Mouse (Mus musculus): Measurements from ENCODE around the gene Phkg1.
"Not testable (repeated sequence)": the region's sequence is repeated elsewhere in the genome, so short reads cannot be mapped to it uniquely, and the experiment has no call there.

Gene Phkg1

DNA sequence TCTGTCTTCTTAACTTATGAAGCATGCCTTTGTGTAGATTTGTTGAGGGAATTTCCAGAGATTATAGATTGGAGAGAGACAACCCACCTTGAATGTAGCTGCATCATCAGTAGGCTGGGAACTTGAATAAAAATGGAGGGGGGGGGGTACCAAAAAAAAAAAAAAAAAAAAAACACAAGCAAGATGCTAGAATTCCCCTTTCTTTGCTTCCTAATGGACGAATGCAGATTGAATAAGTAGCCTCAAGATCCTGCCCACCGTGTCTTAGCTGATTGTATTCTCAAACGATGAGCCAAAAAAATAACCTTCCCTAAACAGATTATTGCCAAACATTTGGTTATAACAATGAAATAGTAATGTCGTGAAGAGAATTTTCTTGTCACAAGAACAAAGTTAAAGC is 9.4 kb upstream of the Phkg1 start:
- no peak for DNase-seq (ENCODE audit: low spot score)

DNA sequence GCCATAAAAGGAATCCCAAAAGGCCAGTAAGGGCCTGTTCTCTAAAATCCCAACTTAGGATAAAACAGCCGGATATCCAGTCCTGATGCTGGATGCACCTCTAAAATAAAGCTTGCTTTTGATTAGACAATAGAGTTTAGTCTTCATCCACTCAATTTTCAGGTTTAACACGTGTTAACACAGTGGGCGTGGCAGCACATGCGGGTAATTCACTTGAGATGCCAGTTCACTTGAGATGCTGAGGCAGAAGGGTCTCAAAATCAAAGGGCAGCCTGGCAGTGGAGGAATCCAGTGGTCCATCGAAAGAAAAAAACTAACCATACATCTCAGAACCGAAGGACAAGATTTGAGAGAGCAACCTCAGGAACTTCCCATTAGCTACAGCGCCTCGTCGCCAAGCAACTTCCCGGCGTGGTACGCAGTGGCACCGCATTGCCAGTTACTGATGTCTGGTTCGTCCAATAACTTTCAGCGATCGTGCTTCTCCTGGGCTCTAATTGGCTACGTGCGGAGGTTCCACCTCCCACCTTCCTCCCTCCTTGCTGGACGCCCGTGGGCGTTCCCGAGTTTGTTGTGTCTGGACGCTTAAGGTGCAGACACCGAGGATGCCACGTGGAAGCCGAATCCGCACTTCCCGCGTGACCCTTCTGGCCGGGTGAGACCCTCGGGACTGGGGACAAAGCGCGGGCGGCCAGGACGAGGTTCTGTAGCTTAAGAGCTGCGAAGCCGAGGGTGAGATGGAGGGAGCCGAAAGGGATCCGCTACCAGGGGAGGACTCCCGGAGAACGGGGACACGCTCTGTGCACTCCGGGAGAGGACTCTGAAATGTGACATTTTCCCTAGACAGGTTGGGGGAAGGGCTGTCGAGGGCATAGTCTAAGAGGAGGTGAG is 2.9 kb downstream of the Phkg1 start, which contains the start of gene Zbed5:
Gene Zbed5, plus strand, starts transcription at position 526 of the 891 bp plus-strand sequence.
- peak; percentile 58 for DNase-seq (ENCODE audit: low spot score)

DNA sequence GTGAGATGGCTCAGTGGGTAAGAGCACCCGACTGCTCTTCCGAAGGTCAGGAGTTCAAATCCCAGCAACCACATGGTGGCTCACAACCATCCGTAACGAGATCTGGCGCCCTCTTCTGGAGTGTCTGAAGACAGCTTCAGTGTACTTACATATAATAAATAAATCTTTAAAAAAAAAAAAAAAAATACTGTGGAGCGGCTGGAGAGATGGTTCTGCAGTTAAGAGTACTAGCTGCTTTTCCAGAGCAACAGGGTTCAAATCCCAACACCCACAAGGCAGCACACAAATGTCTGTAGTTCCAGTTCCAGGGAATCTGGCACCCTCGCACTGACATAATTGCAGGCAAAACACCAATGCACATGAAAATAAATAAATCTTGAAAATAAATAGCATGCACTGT is 8.0 kb downstream of the Phkg1 start:
- not testable (repeated sequence) for DNase-seq (ENCODE audit: low spot score)

DNA sequence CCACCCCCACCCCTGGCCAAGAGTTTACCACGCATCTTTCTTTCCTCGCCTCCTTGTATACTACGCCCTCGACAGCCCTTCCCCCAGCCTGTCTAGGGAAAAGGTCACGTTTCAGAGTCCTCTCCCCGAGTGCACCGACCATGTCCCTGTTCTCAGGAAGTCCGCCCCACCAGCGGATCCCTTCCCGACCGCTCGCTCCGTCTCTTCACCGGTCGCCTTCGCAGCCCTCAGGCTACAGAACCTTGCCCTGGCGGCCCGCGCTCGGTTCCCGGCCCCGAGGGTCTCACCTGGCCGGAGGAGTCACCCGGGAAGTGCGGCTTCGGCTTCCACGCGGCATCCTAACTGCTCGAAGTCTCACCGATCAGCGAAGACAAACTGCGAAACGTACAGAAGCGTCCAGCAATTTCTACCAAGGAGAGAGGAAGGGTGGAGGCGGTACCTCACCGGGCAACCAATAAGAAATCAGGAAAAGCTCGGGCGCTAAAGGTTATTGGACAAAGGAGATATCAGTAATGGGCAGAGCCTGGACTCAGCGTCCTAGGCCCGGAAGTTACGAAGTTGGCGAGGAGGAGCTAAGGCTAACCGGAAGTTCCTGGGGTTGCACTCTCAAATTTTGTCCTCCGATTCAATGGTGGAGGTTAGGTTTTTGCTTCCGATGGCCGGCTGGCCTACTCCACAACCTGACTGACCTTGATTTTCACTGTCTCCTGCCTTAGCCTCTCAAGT is 11.3 kb downstream of the Phkg1 start, which contains the start of gene Chchd2:
Gene Chchd2, minus strand, starts transcription at position 560 of the 726 bp plus-strand sequence.
- DNase-seq (ENCODE audit: low spot score) = peak; percentile 85

DNA sequence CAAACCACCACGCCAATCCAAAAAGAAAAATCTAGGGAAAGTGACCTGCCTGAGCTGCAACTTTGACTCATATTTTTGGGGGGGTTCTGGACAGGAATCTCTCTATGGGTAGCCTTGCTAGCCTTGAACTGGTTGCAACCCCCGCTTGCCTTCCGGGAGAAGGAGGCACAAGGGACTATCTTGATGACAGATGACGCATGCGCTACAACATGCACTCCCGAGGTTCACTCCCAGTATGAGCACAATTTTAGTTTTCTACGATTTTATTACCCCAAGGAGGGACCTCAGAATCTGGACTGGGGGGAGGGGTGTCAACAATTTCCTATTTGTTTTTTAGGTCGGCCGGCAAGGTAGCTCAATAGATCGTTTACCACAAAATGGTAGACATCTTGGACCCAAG is 12.1 kb downstream of the Phkg1 start:
- no peak for DNase-seq (ENCODE audit: low spot score)

DNA sequence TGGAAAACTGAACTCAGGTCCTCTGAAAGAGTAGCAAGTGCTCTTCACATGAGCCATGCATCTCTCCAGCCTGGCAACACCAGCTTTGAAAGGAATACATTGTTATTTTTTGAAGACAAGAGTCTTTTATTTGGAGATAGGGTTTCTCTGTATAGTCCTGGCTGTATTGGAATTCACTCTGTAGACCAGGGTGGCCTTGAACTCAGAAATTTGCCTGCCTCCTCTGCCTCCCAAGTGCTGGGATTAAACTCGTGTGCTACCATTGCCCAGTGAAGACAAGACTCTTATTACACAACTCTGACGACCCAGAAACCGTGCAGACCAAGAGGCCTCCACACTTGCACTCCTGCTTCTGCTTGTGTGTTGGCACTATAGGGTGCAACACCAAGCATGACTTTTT is 18.5 kb downstream of the Phkg1 start:
- DNase-seq (ENCODE audit: low spot score) = no peak

DNA sequence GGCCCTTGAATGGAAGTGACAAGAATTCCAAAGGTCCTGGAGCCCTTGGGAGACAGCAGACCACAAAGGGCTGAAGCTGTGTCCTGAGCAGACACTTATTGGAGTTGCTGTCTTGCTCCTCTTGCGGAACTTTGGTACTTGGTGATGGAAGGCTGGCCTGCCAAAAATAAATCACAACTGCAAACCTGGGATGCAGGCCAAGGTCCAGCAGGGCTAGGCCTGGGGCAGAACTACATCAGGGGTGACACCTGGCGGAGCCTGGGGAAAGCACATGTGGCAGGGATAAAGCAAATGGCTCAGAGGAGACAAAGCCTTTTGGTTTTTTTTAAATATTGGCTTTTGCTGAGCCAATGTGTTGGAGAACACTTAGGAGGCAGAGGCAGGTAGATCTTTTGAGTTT is 19.4 kb downstream of the Phkg1 start:
- DNase-seq (ENCODE audit: low spot score) = peak; percentile 23

DNA sequence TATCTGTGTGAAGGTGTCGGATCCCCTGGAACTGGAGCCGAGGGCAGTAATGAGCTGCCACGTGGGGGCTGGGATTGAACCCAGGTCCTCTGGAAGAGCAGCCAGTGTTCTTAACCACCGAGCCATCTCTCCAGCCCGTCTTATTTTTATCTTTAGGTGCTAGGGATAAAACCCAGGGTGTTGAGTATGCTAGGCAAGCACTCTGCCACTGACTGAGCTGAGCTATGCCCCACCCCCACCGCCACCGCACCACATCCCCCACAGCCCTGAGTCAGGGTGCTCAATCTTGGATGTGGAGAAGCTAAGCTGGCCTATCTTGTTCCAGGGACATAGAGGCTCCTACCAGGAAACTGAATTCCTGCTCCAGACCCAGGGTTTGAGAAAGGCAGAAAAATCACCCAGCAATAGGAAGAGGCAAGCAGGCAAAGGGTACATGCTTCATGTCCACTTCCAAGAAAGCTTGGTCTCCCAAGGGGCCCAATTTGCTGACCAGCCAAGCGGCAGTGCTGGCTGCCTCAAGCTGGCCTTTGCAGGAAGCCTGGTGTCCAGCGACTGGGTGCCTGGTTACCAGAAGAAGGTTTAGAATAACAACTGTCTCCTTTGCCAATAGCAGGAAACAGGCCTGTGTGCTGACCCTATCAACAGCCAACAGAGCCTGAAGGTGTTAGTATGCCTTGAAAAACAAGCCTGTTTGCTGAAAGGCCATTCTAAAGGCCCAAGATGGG is 20.5 kb downstream of the Phkg1 start:
- no peak for DNase-seq (ENCODE audit: low spot score)

DNA sequence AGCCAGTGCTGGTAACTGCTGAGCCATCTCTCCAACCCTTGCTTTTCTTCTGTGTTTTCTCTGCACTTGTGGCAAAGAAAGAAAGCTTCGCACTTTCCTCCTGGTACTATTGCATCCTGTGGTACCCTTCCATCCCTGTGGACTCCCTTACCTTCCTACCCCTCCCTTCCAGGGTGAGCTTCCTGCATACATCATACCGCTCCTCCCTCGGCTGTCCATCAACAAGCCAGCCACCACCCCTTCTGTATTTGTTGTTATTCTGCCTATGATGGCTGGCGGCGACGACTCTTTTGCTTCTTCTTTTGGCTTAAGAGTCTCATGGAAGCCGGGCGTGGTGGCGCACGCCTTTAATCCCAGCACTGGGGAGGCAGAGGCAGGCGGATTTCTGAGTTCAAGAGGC is 23.3 kb downstream of the Phkg1 start:
- DNase-seq (ENCODE audit: low spot score) = no peak

DNA sequence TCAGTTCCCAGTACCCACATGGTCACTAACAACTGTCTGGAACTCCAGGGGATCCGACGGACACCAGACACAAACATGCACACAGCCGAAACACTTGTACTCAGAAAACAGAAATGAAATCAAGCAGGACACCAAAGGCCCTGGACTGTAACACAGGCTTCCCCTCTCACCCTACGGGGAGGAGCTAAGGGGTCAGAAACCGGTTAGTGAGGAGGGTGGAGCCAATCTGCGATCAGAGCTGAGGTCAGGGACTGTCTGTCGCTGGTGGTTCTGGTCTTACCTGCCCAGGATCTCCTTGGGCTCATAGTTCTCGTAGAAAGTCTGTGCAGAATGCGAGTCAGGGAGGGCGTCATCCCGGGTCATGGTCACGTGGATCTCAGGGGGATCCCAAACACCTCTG is 24.4 kb downstream of the Phkg1 start:
- DNase-seq (ENCODE audit: low spot score) = no peak

DNA sequence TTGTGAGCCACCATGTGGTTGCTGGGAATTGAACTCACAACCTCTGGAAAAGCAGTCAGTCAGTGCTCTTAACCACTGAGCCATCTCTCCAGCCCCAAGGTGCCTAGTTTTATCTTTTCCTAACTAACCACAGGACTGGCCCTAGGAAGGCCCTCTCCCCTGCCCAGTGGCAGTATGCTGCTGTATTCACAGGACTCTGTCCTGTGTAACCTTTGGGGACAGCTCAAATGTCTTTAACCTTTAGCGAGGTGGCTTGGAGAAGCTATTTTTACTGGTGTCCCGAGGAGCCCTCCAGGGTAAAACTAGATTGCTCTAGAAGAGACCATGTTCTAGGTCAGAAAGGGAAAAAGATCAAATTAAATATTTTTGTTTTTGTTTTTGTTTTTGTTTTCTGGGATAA is 27.1 kb downstream of the Phkg1 start:
- DNase-seq (ENCODE audit: low spot score) = no peak

DNA sequence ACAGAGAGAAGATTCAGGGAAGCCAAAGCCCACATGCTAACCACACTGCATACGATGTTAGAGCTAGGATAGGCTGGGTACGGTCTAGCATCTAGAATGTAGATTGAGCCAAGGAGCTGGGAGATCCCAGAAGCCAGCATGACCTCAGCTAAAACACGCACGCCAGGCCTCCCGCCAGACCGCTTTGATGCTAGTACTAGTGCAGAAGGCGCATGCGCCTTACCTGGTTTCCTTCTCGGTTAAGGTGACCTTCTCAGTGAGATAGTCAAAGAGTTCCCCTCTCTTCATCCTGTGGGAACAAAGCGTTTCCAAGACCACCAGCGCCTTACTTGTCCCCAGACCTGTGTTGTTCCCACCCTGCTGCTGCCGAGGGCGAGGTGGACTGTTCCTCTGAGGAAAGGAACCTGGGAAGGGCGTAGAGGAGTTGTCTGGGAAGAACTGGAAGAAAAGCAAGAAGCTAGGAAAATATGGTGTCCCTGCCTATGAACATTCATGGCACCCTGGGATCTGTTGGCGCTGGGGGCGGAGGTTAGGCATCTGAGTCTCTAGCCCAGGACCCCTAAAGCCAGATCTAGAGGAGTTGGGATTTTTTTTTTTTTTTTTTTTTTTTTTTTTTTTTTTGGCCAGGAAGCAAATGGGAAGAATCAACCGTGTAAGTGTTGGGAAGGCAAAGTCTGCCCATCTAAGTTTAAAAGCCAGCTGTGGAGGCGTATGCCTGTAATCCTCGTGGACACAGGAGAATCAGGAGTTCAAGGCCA is 28.9 kb downstream of the Phkg1 start:
- no peak for DNase-seq (ENCODE audit: low spot score)

DNA sequence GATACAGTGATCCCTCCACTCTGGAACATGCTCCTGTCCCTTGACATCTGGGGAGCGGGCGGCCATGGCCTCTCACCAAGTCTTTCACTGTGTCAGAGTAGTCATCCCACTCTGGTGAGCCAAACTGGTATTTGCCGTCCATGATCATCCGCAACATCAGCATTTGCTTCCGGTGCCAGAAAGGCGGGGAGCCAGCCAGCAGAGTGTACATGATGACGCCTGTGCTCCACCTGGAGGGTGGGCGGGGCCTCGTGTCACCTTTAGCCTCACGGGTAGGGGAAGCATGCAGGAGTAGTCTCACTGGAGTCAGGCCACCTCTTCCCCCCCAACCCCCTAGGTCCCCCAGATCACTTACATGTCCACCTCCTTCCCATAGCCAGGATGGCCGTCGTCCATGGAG is 32.5 kb downstream of the Phkg1 start:
- no peak for DNase-seq (ENCODE audit: low spot score)

DNA sequence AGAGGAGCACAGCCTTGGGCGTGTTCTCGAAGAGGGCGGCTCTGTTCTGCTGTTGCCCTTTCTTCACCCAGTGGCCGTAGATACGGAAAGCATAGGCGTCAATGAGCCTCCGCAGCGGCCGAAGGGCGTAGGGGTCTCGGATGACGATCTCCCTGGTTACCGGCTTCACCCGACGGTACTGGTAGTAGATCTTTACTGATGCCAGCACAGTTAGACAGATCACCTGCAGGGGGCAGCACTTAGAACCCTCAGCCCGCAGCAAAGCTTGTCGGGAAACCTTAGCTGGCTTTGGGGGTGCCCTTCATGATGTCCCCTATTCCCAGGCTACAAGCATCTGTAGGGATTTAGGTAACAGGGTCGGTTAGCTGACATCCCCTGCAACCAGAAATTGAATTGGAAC is 33.9 kb downstream of the Phkg1 start:
- DNase-seq (ENCODE audit: low spot score) = no peak

DNA sequence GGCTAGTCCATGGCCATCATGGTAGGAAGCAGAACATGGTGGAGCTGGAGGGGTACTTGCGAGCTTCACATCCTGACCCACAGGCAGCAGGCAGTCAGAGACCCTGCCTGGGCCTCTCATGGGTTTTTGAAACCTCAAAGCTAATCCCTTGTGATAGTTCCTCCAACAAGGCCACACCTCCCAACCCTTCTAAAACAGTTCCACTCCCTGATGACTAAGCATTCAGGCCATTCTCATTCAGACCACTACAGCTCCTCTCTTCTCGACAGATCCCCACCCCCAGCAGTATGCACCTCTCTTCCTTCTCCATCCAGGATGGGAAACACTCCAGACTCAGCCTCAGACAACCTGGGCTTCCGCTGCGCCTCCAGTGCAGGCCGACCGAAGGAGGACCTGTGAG is 36.0 kb downstream of the Phkg1 start:
- DNase-seq (ENCODE audit: low spot score) = no peak

DNA sequence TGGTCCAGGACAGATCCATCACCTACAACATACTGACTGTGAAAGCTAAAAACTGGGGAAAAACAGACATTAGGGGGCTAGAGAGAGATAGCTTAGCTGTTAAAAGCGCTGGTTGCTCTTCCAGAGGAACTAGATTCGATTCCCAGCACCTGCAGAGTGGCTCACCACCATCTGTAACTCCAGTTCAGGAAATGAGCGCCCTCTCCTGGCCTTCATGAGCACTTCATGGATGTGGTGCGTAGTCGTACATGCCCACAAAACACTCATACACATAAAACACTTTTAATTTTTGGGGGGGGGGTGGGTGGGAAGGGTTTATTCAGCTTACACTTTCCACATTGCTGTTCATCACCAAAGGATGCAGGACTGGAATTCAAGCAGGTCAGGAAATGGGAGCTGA is 41.9 kb downstream of the Phkg1 start:
- DNase-seq (ENCODE audit: low spot score) = no peak

DNA sequence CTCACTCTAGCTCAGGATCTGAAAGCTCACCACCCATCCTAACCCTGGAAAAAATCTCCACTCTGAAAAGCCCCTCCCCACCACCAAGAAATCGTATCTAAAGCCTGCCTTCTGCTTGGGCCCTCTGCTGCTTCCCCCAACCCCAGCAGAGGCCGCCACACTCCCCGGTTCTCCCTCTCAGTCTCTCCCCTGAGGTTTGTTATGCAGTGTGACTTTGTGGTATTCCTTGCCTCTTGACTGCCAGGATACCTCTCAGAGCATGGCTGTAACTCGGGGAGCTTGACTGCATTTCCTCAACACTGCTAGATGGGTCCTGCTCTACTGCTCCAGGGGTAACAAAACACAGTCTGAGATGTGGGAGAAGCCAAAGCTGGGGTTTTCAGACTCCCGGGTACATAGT is 43.2 kb downstream of the Phkg1 start:
- no peak for DNase-seq (ENCODE audit: low spot score)

DNA sequence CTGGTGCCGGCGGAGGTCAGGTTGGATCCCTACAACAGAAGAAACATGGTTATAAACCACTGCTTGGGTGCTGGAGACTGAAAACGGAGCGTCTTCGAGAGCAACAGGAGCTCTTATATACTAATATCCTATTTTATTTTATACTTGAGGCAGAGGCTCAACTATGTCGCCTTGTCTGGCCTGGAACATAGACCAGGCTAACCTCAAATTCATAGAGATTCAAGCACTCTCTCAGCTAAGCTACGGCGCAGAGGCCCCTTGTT is 50.9 kb downstream of the Phkg1 start:
- no peak for DNase-seq (ENCODE audit: low spot score)

DNA sequence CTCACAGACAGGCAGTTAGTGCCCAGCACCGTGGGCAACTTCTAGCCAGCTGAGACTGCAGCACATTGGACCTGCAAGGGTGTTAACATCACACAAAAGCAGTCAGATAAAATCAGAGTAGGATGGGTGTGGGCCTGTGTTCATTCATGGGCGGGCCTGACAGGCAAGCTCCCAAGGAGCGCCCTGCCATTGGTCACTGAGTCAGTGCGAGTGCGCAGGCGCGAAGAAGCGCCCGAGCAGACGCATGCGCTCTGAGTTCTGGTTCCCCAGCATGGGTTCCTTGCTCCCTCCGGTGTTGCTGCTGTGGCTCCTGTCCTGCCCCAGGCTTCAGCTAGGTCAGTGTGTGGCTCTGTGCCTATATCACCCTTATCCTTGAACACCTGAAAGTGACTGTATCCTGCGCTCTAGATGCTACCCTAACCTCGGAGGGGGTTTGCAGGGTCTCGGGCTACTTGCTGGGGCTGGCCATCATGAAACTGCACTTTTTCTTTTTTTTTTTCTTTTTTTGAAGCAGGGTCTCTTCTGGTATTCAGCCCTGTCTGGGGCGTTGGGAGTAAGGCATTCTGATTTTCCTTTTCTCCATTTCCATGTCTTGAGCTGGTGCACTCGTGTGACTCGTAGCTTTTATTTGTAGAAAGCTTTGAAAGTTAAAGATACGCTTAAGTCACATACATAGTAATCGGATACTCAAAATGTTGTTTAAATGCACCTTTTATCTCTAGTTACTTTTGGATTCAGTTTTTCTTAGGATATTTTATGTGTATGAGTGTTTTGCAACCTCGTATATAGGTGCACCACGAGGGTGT is 51.4 kb downstream of the Phkg1 start, which contains the start of gene Sumf2:
Gene Sumf2, plus strand, starts transcription at position 235 of the 806 bp plus-strand sequence.
- peak; percentile 96 for DNase-seq (ENCODE audit: low spot score)

DNA sequence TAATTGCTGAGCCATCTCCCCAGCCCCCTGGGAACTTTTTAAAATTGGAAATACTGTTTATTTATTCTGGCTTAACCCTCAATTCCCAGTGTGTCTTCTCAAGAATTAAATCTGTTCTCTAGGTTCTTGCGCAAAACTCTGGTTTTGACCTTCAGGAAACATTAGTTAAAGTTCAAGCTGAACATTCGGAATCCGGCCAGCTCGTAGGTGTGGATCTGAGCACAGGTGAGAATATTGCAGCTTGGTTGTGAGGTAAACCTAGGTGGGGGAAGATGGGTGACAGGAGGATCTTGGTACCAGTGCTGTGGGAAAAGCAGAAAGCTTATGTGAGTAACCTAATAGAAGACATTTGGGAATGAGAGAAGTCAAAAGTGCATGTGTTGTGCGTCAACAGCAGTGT is 53.5 kb downstream of the Phkg1 start:
- no peak for DNase-seq (ENCODE audit: low spot score)

Measured in ovary, postnatal 10 days (tissue).